7 mouse cellular contexts compared by ENCODE assay signal in genomic region chr7:140137135-140138020, GRCm38 (mm10). TPM values are rescaled to one million over a fixed set of nuclear protein-coding genes. Genes with fewer than 3 reads are reported as not detected.
DNase-seq lines count a peak whose midpoint lies in the region; ATAC-seq and TF ChIP-seq lines count a peak whose summit lies in the region.

Mtg1 (plus strand) TSS chr7:140137564.

- TF ChIP-seq POLR2A in kidney, adult 2 months (IDR thresholded peaks at IDR 0.05; ENCODE audit: low read depth, low read length) = peak; percentile 51
- peak; percentile 58 for TF ChIP-seq POLR2A in spleen, adult 2 months (IDR thresholded peaks at IDR 0.05; ENCODE audit: low read depth, low read length)

- WGBS in embryonic facial prominence, embryonic 12.5 days = 2% methylated on average over 39 of the region's 39 CpGs
- 2% methylated on average over 39 of the region's 39 CpGs for WGBS in kidney, adult 2 months
- 2% methylated on average over 39 of the region's 39 CpGs for WGBS in limb, embryonic 12.5 days
- 1% methylated on average over 39 of the region's 39 CpGs for WGBS in midbrain, embryonic 15.5 days
- 3% methylated on average over 39 of the region's 39 CpGs for WGBS in spleen, adult 2 months

- H3K27me3 ChIP-seq in embryonic facial prominence, embryonic 12.5 days = no peaks in the 10 kb centered on the region
- no peaks in the 10 kb centered on the region for H3K27me3 ChIP-seq in kidney, adult 2 months (replicated peaks; ENCODE audit: control insufficient read depth, insufficient read depth, low read length)
- no peaks in the 10 kb centered on the region for H3K27me3 ChIP-seq in limb, embryonic 12.5 days
- H3K27me3 ChIP-seq in midbrain, embryonic 15.5 days (replicated peaks) = no peaks in the 10 kb centered on the region
- no peaks in the 10 kb centered on the region for H3K27me3 ChIP-seq in spleen, adult 2 months (ENCODE audit: control insufficient read depth, insufficient read depth, low read length)

- H3K36me3 ChIP-seq in embryonic facial prominence, embryonic 12.5 days = no peaks in the 10 kb centered on the region
- no peaks in the 10 kb centered on the region for H3K36me3 ChIP-seq in kidney, adult 2 months (ENCODE audit: control insufficient read depth, insufficient read depth, low read length)
- peaks cover 16% of the 10 kb centered on the region; the same call in 1 of the 2 replicates for H3K36me3 ChIP-seq in limb, embryonic 12.5 days
- no peaks in the 10 kb centered on the region for H3K36me3 ChIP-seq in midbrain, embryonic 15.5 days (replicated peaks)
- no peaks in the 10 kb centered on the region for H3K36me3 ChIP-seq in spleen, adult 2 months (ENCODE audit: control insufficient read depth, insufficient read depth, low read length)

- H3K4me2 ChIP-seq in embryonic facial prominence, embryonic 12.5 days (replicated peaks) = peak within 1 kb of the TSS; percentile 83
- H3K4me2 ChIP-seq in limb, embryonic 12.5 days = peak within 1 kb of the TSS; percentile 91
- peak within 1 kb of the TSS; percentile 91 for H3K4me2 ChIP-seq in midbrain, embryonic 15.5 days

- peaks cover 5% of the 10 kb centered on the region; the same call in 1 of the 2 replicates for H3K4me1 ChIP-seq in embryonic facial prominence, embryonic 12.5 days
- peaks cover 3% of the 10 kb centered on the region; the same call in 1 of the 2 replicates for H3K4me1 ChIP-seq in kidney, adult 2 months (ENCODE audit: control insufficient read depth, insufficient read depth, low read length)
- peaks cover 5% of the 10 kb centered on the region; the same call in 1 of the 2 replicates for H3K4me1 ChIP-seq in limb, embryonic 12.5 days (replicated peaks)
- H3K4me1 ChIP-seq in midbrain, embryonic 15.5 days = peaks cover 11% of the 10 kb centered on the region
- H3K4me1 ChIP-seq in spleen, adult 2 months (ENCODE audit: control insufficient read depth, insufficient read depth, insufficient read length) = no peaks in the 10 kb centered on the region

- peak; percentile 97 for DNase-seq in adrenal gland, postnatal 25 days
- peak; percentile 96 to 99 for DNase-seq in heart, adult 18-20 months
- DNase-seq in kidney, adult 2 months = peak; percentile 98
- peak; percentile 88 for DNase-seq in spleen, adult 2 months (ENCODE audit: low read depth in 1 of 2, low spot score in 2 of 2)

- no peak for TF ChIP-seq CTCF in kidney, adult 2 months (conservative IDR thresholded peaks at IDR 0.05; ENCODE audit: insufficient read depth, insufficient read length, low read depth, low read length)
- TF ChIP-seq CTCF in spleen, adult 2 months (IDR thresholded peaks at IDR 0.05; ENCODE audit: extremely low read depth, insufficient read depth, insufficient read length, insufficient replicate concordance) = no peak

- H3K9me3 ChIP-seq in embryonic facial prominence, embryonic 12.5 days = no peaks in the 10 kb centered on the region
- H3K9me3 ChIP-seq in limb, embryonic 12.5 days = no peaks in the 10 kb centered on the region
- H3K9me3 ChIP-seq in midbrain, embryonic 15.5 days = no peaks in the 10 kb centered on the region

- H3K4me3 ChIP-seq in embryonic facial prominence, embryonic 12.5 days = peak within 1 kb of the TSS; percentile 83
- H3K4me3 ChIP-seq in kidney, adult 2 months (ENCODE audit: insufficient read depth, low read depth, low read length) = peak within 1 kb of the TSS; percentile 89
- peak within 1 kb of the TSS; percentile 82 for H3K4me3 ChIP-seq in limb, embryonic 12.5 days (replicated peaks)
- H3K4me3 ChIP-seq in midbrain, embryonic 15.5 days = peak within 1 kb of the TSS; percentile 97
- peak within 1 kb of the TSS; percentile 98 for H3K4me3 ChIP-seq in spleen, adult 2 months (ENCODE audit: extremely low read depth, insufficient read depth, insufficient read length)

- peak; percentile 97 for ATAC-seq in embryonic facial prominence, embryonic 12.5 days (ENCODE audit: insufficient number of reproducible peaks, insufficient read depth, low FRiP score, low TSS enrichment)
- peak; percentile 93 for ATAC-seq in limb, embryonic 12.5 days (ENCODE audit: insufficient number of reproducible peaks, insufficient read depth, low FRiP score, low TSS enrichment, low read depth)
- peak; percentile 97 for ATAC-seq in midbrain, embryonic 15.5 days (replicated peaks)

- H3K9ac ChIP-seq in embryonic facial prominence, embryonic 12.5 days = peak within 1 kb of the TSS; percentile 89
- H3K9ac ChIP-seq in limb, embryonic 12.5 days (replicated peaks) = peak within 1 kb of the TSS; percentile 81
- peak within 1 kb of the TSS; percentile 96 for H3K9ac ChIP-seq in midbrain, embryonic 15.5 days

- H3K27ac ChIP-seq in embryonic facial prominence, embryonic 12.5 days = peak within 1 kb of the TSS; percentile 52; the same call in 1 of the 2 replicates
- H3K27ac ChIP-seq in kidney, adult 2 months (ENCODE audit: insufficient read depth, low read depth, low read length) = peak within 1 kb of the TSS; percentile 79
- H3K27ac ChIP-seq in limb, embryonic 12.5 days = peak within 1 kb of the TSS; percentile 78
- peak within 1 kb of the TSS; percentile 90 for H3K27ac ChIP-seq in midbrain, embryonic 15.5 days
- peak within 1 kb of the TSS; percentile 93 for H3K27ac ChIP-seq in spleen, adult 2 months (ENCODE audit: insufficient read depth, low read length)

RNA-seq across cellular contexts. Expression of gene Mtg1, which starts in this region (rescaled TPM):
- total RNA-seq in adrenal gland, postnatal 25 days (2021) = 35.9 and 39.5 TPM in 2 replicates
- polyA plus RNA-seq in embryonic facial prominence, embryonic 12.5 days (2016; fragmentation: Nextera tagmentation; extraction: Ambion mirVana) = 26.1 and 30.5 TPM in 2 replicates
- total RNA-seq in heart, adult 18-20 months (2021) = 10 to 100 TPM; 28.5 to 34.2 TPM
- polyA plus RNA-seq in kidney, adult 2 months (2012; rRNA removed) = 40.3 and 45.1 TPM in 2 replicates
- polyA plus RNA-seq in limb, embryonic 12.5 days (2016; fragmentation: Nextera tagmentation; extraction: Ambion mirVana) = 20.2 and 22.6 TPM in 2 replicates
- polyA plus RNA-seq in midbrain, embryonic 15.5 days (2015; fragmentation: Nextera tagmentation; extraction: Ambion mirVana) = 32.4 and 34.8 TPM in 2 replicates
- 18.8 and 20.5 TPM in 2 replicates for polyA plus RNA-seq in spleen, adult 2 months (2012; rRNA removed)

Comparison
In these comparisons a context has a peak if more than half of its experiments do, and no peak if none do; other contexts are left out.
1. Peak in every context shown above with its lines: DNase-seq, ATAC-seq, H3K4me3 ChIP-seq and H3K27ac ChIP-seq.